Mouse (Mus musculus): ENCODE data around the gene Dtnbp1. TPM values are rescaled to one million over a fixed set of nuclear protein-coding genes. Genes with fewer than 3 reads are reported as not detected.

Gene Dtnbp1
- polyA plus RNA-seq, 1 experiment: 70.0 TPM

DNA sequence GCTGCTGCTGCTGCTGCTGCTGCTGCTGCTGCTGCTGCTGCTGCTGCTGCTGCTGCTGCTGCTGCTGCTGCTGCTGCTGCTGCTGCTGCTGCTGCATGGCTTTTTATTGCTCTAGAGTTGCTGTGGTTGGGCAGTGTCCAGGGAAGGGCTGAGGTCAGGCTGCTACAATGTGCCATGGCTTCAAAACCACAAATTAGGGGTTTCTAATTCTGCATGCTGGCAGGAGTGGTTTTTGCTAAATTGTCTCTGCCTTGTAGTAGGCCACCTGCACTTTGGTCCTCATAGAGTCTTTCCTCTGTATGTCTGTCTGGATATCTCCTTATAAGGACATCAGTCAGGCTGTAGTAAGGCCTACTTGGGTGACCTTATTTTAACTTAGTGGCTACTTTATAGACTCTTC is 98.5 kb downstream of the Dtnbp1 start:
- TF ChIP-seq POLR2A (IDR thresholded peaks at IDR 0.05; ENCODE audit: borderline replicate concordance, extremely low read depth, low read depth, low read length): no peak
- TF ChIP-seq CTCF (IDR thresholded peaks at IDR 0.05; ENCODE audit: insufficient read depth, low read length): no peak
- H3K4me3 ChIP-seq (replicated peaks; ENCODE audit: extremely low read depth, low read depth, low read length): no peak overlapping the region
- H3K4me1 ChIP-seq (ENCODE audit: control insufficient read depth, insufficient read depth, low read length): peaks cover 3% of the 10 kb centered on the region
- no peak for DNase-seq

DNA sequence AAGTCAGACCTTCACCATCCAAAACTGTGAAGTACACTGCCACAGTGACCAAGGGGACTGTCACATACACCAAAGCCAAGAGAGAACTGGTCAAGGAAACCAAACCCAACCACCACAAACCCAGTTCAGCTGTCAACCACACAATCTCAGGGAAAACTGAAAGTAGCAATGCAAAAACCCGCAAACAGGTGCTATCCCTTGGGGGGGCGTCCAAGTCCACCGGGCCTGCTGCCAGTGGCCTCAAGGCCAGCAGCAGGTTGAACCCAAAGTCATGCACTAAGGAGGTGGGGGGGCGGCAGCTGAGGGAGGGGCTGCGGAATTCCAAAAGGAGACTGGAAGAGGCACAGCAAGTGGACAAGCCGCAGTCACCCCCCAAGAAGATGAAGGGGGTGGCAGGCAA is 99.6 kb downstream of the Dtnbp1 start:
- H3K4me1 ChIP-seq (ENCODE audit: control insufficient read depth, insufficient read depth, low read length): no peaks in the 10 kb centered on the region; the same call in 1 of the 2 replicates
- no peak for DNase-seq
- WGBS: 91% methylated on average over 6 of the region's 6 CpGs
- no peak overlapping the region for H3K4me3 ChIP-seq (replicated peaks; ENCODE audit: extremely low read depth, low read depth, low read length)
- no peak for TF ChIP-seq POLR2A (IDR thresholded peaks at IDR 0.05; ENCODE audit: borderline replicate concordance, extremely low read depth, low read depth, low read length)
- no peak for TF ChIP-seq CTCF (IDR thresholded peaks at IDR 0.05; ENCODE audit: insufficient read depth, low read length)

DNA sequence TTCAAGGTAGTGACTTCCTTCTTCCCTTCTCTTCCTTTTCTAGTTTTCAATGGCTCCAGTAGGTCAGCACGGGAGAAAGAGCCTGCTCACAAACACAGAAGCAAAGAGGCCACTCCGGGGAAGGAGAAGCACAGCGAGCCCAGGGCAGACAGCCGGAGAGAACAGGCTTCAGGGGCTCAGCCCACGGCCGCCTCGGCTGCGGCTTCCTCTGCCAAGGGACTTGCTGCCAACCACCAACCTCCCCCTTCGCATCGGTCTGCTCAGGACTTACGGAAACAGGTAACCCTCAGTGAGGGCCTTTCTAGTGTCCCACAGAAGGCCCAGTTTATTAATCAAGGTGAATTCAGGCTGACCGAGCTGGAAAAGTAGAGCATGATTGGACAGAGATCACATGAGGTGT is 105.7 kb downstream of the Dtnbp1 start:
- 94% methylated on average over 12 of the region's 12 CpGs for WGBS
- DNase-seq: no peak
- no peak for TF ChIP-seq CTCF (IDR thresholded peaks at IDR 0.05; ENCODE audit: insufficient read depth, low read length)
- TF ChIP-seq POLR2A (IDR thresholded peaks at IDR 0.05; ENCODE audit: borderline replicate concordance, extremely low read depth, low read depth, low read length): no peak
- Histone ChIP-seq H3K4me1 (ENCODE audit: control insufficient read depth, insufficient read depth, low read length) (no peaks in the 10 kb centered on the region), H3K4me3 (replicated peaks; ENCODE audit: extremely low read depth, low read depth, low read length) (no peak overlapping the region)

DNA sequence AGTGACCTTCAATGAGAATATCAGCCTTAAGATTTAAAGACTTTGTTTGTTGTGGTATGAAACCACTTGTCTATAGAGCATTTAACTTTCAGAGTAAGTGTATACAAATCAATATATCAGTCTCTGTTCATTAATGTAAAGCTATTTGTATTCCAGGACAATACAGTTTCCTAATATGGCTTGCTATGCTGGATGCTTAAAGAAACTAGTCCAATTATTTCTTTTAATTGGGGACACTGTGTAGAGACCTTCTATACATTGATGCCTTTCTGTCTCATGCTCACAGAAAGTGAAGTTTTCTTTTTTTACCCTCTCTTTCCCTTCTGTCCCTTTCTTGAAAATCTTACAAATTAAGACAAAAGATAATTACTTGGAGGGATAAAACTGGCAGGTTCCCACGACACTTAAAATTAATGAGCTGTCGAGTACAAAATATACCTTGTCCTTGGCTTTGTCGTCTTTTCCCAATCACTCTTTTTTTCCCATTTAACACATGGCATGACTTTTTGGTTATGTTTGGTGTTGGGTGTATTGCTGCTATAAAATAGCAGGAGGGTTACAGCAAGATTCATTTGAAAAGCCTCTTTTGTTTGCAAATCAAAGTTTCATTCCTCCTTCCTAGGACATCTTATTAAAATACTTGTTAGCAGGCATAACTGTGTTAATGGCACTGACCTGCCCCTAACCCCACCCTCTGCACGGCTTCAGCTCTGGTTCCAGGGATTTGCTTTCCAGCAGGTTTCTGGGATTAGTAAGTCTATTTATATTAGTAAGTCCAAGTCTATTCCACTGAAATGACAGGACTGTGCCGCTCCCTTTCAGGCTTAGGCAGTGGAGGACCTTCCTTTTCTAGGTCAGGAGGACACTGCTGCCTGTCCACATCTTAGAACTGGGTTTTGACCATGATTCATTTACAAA is 109.9 kb downstream of the Dtnbp1 start:
- H3K4me3 ChIP-seq (replicated peaks; ENCODE audit: extremely low read depth, low read depth, low read length): no peak overlapping the region
- TF ChIP-seq POLR2A (IDR thresholded peaks at IDR 0.05; ENCODE audit: borderline replicate concordance, extremely low read depth, low read depth, low read length) (no peak), CTCF (IDR thresholded peaks at IDR 0.05; ENCODE audit: insufficient read depth, low read length) (no peak)
- H3K4me1 ChIP-seq (ENCODE audit: control insufficient read depth, insufficient read depth, low read length): peaks cover 2% of the 10 kb centered on the region
- 66% methylated on average over 5 of the region's 5 CpGs for WGBS
- DNase-seq: no peak

DNA sequence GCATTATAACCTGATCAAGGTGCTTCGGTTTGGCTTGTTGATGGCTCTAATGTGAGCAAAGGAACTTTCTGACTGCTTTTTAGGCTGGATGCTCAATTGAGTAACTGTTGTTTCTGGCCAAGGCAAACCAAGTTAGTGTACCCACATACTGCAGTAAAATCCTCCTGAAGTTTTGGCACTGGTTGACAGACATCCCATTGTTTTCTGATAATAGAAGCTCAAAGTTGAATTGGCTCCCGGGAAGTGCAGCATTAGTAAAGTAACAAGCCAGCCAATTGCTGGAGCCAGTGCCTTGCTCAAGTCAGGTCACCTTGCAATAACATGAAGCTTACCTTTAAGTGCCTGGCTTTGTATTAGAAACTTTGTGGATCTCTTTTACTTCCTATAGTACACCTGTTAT is 111.3 kb downstream of the Dtnbp1 start:
- peaks cover 2% of the 10 kb centered on the region for H3K4me1 ChIP-seq (ENCODE audit: control insufficient read depth, insufficient read depth, low read length)
- no peak for TF ChIP-seq CTCF (IDR thresholded peaks at IDR 0.05; ENCODE audit: insufficient read depth, low read length)
- no peak for TF ChIP-seq POLR2A (IDR thresholded peaks at IDR 0.05; ENCODE audit: borderline replicate concordance, extremely low read depth, low read depth, low read length)
- H3K4me3 ChIP-seq (replicated peaks; ENCODE audit: extremely low read depth, low read depth, low read length): no peak overlapping the region
- WGBS: 67% methylated on average over 2 of the region's 2 CpGs
- DNase-seq: no peak

DNA sequence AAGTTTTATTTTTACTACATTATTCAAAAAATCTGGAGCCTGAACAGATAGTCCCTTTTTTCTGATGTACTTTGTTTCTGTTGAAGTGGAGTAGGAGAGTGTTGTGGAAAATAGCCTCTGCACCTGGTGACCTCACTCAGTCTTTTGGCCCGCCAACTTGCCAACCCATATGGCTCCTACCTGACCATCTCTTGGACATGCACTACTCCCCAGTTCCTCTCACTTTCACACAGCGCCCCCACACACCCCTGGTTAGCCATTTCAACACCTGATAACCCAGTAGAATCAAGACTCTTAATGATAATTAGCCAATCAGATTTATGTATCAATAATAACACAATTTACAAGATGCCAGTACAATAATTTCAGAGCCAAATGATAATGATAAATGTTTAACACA is 115.7 kb downstream of the Dtnbp1 start:
- Histone ChIP-seq H3K4me1 (ENCODE audit: control insufficient read depth, insufficient read depth, low read length) (peaks cover 2% of the 10 kb centered on the region), H3K4me3 (replicated peaks; ENCODE audit: extremely low read depth, low read depth, low read length) (no peak overlapping the region)
- no peak for DNase-seq
- WGBS: 94% methylated on average over 2 of the region's 2 CpGs
- TF ChIP-seq CTCF (IDR thresholded peaks at IDR 0.05; ENCODE audit: insufficient read depth, low read length) (no peak), POLR2A (IDR thresholded peaks at IDR 0.05; ENCODE audit: borderline replicate concordance, extremely low read depth, low read depth, low read length) (no peak)

DNA sequence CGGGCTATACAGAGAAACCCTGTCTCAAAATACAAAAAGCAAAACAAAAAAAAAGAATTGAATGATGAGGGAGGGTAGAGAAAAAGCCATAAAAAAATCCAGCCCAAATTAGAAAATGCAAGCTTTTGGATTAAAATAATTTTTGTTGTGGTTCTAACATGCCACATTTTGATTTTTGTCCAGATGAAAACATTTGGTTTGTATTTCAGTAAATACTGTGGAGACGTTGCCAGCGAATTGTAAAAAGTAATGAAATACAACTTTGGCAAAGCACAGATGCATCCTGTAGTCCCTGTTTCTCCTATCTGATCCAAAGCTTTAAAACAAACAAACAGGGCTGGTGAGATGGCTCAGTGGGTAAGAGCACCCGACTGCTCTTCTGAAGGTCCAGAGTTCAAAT is 120.9 kb downstream of the Dtnbp1 start:
- TF ChIP-seq POLR2A (IDR thresholded peaks at IDR 0.05; ENCODE audit: borderline replicate concordance, extremely low read depth, low read depth, low read length) (no peak), CTCF (IDR thresholded peaks at IDR 0.05; ENCODE audit: insufficient read depth, low read length) (no peak)
- no peak for DNase-seq
- WGBS: 68% methylated on average over 4 of the region's 4 CpGs
- Histone ChIP-seq H3K4me1 (ENCODE audit: control insufficient read depth, insufficient read depth, low read length) (no peaks in the 10 kb centered on the region), H3K4me3 (replicated peaks; ENCODE audit: extremely low read depth, low read depth, low read length) (no peak overlapping the region)

DNA sequence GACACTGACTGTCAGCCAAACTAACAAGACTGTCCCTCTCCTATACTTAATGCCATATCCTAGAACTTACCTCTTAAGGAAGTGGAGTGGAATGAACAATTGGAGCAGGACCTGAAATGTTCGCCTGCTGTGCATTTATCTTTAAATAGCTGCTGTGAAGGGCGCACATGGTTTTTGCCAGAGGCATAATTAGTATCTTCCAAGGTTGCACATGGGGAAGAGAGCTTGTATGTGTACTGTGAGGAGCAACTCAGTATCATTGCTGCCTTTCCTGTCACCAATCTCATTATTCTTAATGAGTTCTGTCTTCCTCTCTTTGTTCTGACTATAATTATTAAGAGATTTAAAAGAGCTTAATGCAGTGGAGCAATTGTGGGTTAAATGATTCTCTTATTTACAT is 125.1 kb downstream of the Dtnbp1 start:
- WGBS: 87% methylated on average over 2 of the region's 2 CpGs
- DNase-seq: no peak
- Histone ChIP-seq H3K4me3 (replicated peaks; ENCODE audit: extremely low read depth, low read depth, low read length) (no peak overlapping the region), H3K4me1 (ENCODE audit: control insufficient read depth, insufficient read depth, low read length) (peaks cover 3% of the 10 kb centered on the region; the same call in 1 of the 2 replicates)
- TF ChIP-seq POLR2A (IDR thresholded peaks at IDR 0.05; ENCODE audit: borderline replicate concordance, extremely low read depth, low read depth, low read length) (no peak), CTCF (IDR thresholded peaks at IDR 0.05; ENCODE audit: insufficient read depth, low read length) (no peak)

Other genes starting within 250 kb of the Dtnbp1 start
- 0.07 and 0.18 TPM in 2 replicates for gene Gm9817, start 76.5 kb upstream of the Dtnbp1 start, polyA plus RNA-seq (2012; rRNA removed)

Data from lung, adult 2 months (tissue).